Mouse (Mus musculus) kidney, adult 10 weeks (tissue): ENCODE data around the gene Fam120c. TPM values are rescaled to one million over a fixed set of nuclear protein-coding genes. Genes with fewer than 3 reads are reported as not detected.

Experiments
- polyA plus RNA-seq: library from polyadenylated mRNA; stranded (reverse); fragments of 350-450 nt; fragmentation: Illumina TruSeq; extraction: RNeasy Lipid Tissue Mini Kit (QIAGEN cat#74804); gene quantifications from one replicate; pipeline ENCODE4 v1.2.3, GENCODE M21; 2014; ENCODE audit warnings: low read depth, low replicate concordance

Gene Fam120c
- polyA plus RNA-seq: 13.3 TPM

DNA sequence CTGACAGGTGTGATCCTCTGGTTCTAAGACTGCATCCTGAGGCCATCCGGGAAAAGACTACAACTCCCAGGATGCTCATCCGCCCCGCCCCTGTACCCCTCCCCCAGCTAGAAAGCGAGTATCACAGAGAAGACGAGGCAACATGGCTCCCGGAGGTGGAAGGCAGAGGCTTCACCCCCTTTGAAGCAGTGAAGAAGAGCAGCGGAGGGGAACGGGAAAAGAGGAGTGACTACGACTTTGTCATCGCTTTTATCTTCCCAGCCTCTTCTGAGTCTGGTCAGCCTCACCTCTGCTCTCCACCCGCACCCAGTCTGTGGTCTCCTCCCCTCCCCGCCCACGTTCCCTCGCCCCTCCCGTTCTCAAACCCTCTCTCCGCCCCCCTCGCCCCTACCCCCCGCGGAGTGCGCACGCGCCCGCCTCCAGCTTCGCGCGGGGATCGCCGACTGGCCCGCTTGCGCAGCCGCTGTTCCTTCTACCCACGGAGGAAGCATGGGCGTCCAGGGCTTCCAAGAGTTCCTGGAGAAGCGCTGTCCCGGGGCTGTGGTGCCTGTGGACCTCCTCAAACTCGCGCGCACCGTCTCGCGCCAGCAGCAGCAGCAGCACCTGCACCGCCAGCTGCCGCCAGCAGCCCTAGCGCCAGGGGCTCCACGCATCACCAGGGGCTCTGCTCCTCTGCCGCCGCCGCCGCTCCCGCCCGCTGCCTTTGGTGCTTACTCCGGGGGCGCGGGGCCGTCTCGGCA, at the start of gene Fam120c:
Gene Fam120c, plus strand, starts transcription at position 415 of the 740 bp plus-strand sequence.

DNA sequence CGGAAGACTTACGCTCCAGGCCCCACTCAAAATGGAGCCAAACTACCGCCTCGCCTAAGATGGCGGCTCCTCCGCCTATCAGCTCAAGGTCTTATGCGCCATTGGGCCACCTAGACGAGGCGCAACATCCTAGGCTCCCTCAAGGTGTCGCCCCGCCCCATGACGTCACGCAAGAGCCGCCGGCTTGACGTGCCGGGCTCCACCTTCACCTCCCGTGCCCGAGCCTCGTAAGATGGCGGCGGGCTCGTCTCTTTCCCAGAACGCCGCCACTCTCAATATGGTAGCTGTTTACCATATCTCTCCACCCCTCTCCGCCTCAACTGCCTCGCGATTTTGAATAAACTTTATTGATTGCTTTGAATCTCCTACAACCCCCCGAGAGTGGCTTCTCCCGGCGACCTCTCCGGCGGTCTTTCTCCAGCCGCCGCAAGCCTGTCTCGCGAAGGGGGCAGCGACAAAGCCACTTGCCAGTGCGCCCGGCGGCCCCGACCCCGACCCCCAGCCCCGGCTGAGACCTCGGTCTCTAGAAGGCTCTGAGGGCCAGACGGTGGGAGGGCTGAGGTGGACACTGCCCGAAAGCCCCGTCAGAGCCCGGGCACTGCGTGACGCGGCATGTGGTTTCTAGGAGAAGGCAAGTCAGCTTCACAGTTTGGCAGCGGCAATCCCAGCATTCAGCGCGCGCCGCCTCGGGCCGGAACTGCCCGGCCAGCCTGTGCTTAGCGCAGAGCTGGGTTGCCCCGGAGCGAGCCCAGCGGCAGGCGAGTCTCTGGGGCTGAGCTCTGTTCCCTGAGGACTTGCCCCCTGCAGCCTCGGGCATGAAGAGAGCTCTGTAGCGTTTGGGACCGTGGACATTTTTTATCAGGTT, 176.7 kb downstream of the Fam120c start, which contains the start of gene Phf8:
Gene Phf8, plus strand, starts transcription at position 215 of the 865 bp plus-strand sequence.

Other genes starting within 250 kb of the Fam120c start
- 36.8 TPM for gene Tsr2, start 247.6 kb upstream of the Fam120c start, polyA plus RNA-seq
- gene Wnk3, start 146.1 kb upstream of the Fam120c start, polyA plus RNA-seq: 1.9 TPM
- 32.1 TPM for gene Phf8, start 176.5 kb downstream of the Fam120c start, polyA plus RNA-seq